Mouse (Mus musculus): ENCODE results near the gene Tcf3. TPM values are rescaled to one million over a fixed set of nuclear protein-coding genes. Genes with fewer than 3 reads are reported as not detected.

Tcf3 gene
- total and polyA plus RNA-seq, 2 experiments from 2014 or later, result 36.1 to 91.4 TPM

- ATAC-seq, result no peak
- H3K27ac ChIP-seq (ENCODE audit: low read depth, low read length), result no peak overlapping the region
- TF ChIP-seq CTCF (IDR thresholded peaks at IDR 0.05; ENCODE audit: low read depth), result no peak
- no peaks in the 10 kb centered on the region for H3K4me1 ChIP-seq (ENCODE audit: insufficient read depth)
- WGBS, result 85% methylated on average over 7 of the region's 7 CpGs
- H3K9me3 ChIP-seq (ENCODE audit: low read length), result no peaks in the 10 kb centered on the region
- no peak overlapping the region for H3K4me3 ChIP-seq (ENCODE audit: low read depth, low read length)
- peaks cover 95% of the 10 kb centered on the region for H3K36me3 ChIP-seq (ENCODE audit: insufficient read depth)
- H3K9ac ChIP-seq, result no peak overlapping the region
- H3K4me2 ChIP-seq (ENCODE audit: low read depth), result no peak overlapping the region
- H3K27me3 ChIP-seq (ENCODE audit: insufficient read depth, low read length), result no peaks in the 10 kb centered on the region
- DNase-seq, result no peak
These were observed 17.9 kb downstream of the Tcf3 start for GRCm38 (mm10) chr10:80415566-80415965.

GRCm38 (mm10) chr10:80412656-80413541, 20.5 kb downstream of the Tcf3 start:
- no peaks in the 10 kb centered on the region for H3K9me3 ChIP-seq (ENCODE audit: low read length)
- no peak overlapping the region for H3K4me3 ChIP-seq (ENCODE audit: low read depth, low read length)
- ATAC-seq, result peak; percentile 77
- 69% methylated on average over 44 of the region's 44 CpGs for WGBS
- TF ChIP-seq CTCF (IDR thresholded peaks at IDR 0.05; ENCODE audit: low read depth), result no peak
- H3K9ac ChIP-seq, result no peak overlapping the region
- H3K4me2 ChIP-seq (ENCODE audit: low read depth), result no peak overlapping the region
- H3K27ac ChIP-seq (ENCODE audit: low read depth, low read length), result peak overlapping the region; percentile 45; the same call in 1 of the 2 replicates
- no peaks in the 10 kb centered on the region for H3K4me1 ChIP-seq (ENCODE audit: insufficient read depth)
- DNase-seq, result peak; percentile 79
- peaks cover 87% of the 10 kb centered on the region for H3K36me3 ChIP-seq (ENCODE audit: insufficient read depth)
- H3K27me3 ChIP-seq (ENCODE audit: insufficient read depth, low read length), result no peaks in the 10 kb centered on the region

GRCm38 (mm10) chr10:80407924-80408323, 25.5 kb downstream of the Tcf3 start:
- Histone ChIP-seq H3K4me3 (ENCODE audit: low read depth, low read length) (no peak overlapping the region), H3K9ac (no peak overlapping the region), H3K27me3 (ENCODE audit: insufficient read depth, low read length) (no peaks in the 10 kb centered on the region), H3K4me1 (ENCODE audit: insufficient read depth) (peaks cover 8% of the 10 kb centered on the region), H3K27ac (ENCODE audit: low read depth, low read length) (no peak overlapping the region), H3K9me3 (ENCODE audit: low read length) (no peaks in the 10 kb centered on the region), H3K36me3 (ENCODE audit: insufficient read depth) (peaks cover 57% of the 10 kb centered on the region), H3K4me2 (ENCODE audit: low read depth) (no peak overlapping the region)
- ATAC-seq (no peak), DNase-seq (no peak)
- 54% methylated on average over 4 of the region's 4 CpGs for WGBS
- no peak for TF ChIP-seq CTCF (IDR thresholded peaks at IDR 0.05; ENCODE audit: low read depth)

GRCm38 (mm10) chr10:80406684-80407501, 26.6 kb downstream of the Tcf3 start, which contains the start of gene Uqcr11:
Gene Uqcr11, minus strand, starts transcription at chr10:80406830.
- 2% methylated on average over 27 of the region's 27 CpGs for WGBS
- ATAC-seq, result peak; percentile 94
- H3K27me3 ChIP-seq (ENCODE audit: insufficient read depth, low read length), result no peaks in the 10 kb centered on the region
- peaks cover 8% of the 10 kb centered on the region for H3K4me1 ChIP-seq (ENCODE audit: insufficient read depth)
- peaks cover 55% of the 10 kb centered on the region for H3K36me3 ChIP-seq (ENCODE audit: insufficient read depth)
- H3K9ac ChIP-seq, result peak within 1 kb of the TSS; percentile 83
- DNase-seq, result peak; percentile 95
- H3K4me2 ChIP-seq (ENCODE audit: low read depth), result peak within 1 kb of the TSS; percentile 88
- no peak for TF ChIP-seq CTCF (IDR thresholded peaks at IDR 0.05; ENCODE audit: low read depth)
- peak within 1 kb of the TSS; percentile 83 for H3K27ac ChIP-seq (ENCODE audit: low read depth, low read length)
- peak within 1 kb of the TSS; percentile 84 for H3K4me3 ChIP-seq (ENCODE audit: low read depth, low read length)
- H3K9me3 ChIP-seq (ENCODE audit: low read length), result no peaks in the 10 kb centered on the region

GRCm38 (mm10) chr10:80405481-80406173, 27.8 kb downstream of the Tcf3 start:
- no peak for ATAC-seq
- Histone ChIP-seq H3K9ac (peak overlapping the region; percentile 83), H3K27me3 (ENCODE audit: insufficient read depth, low read length) (no peaks in the 10 kb centered on the region), H3K4me2 (ENCODE audit: low read depth) (peak overlapping the region; percentile 88), H3K27ac (ENCODE audit: low read depth, low read length) (no peak overlapping the region), H3K9me3 (ENCODE audit: low read length) (no peaks in the 10 kb centered on the region), H3K4me1 (ENCODE audit: insufficient read depth) (peaks cover 8% of the 10 kb centered on the region), H3K36me3 (ENCODE audit: insufficient read depth) (peaks cover 46% of the 10 kb centered on the region), H3K4me3 (ENCODE audit: low read depth, low read length) (peak overlapping the region; percentile 84)
- DNase-seq, result no peak
- WGBS, result 60% methylated on average over 10 of the region's 10 CpGs
- peak; percentile 37; the same call in 1 of the 2 replicates for TF ChIP-seq CTCF (IDR thresholded peaks at IDR 0.05; ENCODE audit: low read depth)

GRCm38 (mm10) chr10:80403044-80403692, 30.3 kb downstream of the Tcf3 start:
- no peak for ATAC-seq

More at GRCm38 (mm10) chr10:80403044-80403692, 30.3 kb downstream of the Tcf3 start:
- H3K9ac ChIP-seq, result no peak overlapping the region
- TF ChIP-seq CTCF (IDR thresholded peaks at IDR 0.05; ENCODE audit: low read depth), result peak; percentile 62
- no peak for DNase-seq
- no peaks in the 10 kb centered on the region for H3K27me3 ChIP-seq (ENCODE audit: insufficient read depth, low read length)
- H3K4me1 ChIP-seq (ENCODE audit: insufficient read depth), result peaks cover 15% of the 10 kb centered on the region
- WGBS, result 94% methylated on average over 4 of the region's 4 CpGs
- no peak overlapping the region for H3K4me2 ChIP-seq (ENCODE audit: low read depth)
- H3K4me3 ChIP-seq (ENCODE audit: low read depth, low read length), result no peak overlapping the region
- H3K9me3 ChIP-seq (ENCODE audit: low read length), result no peaks in the 10 kb centered on the region
- H3K27ac ChIP-seq (ENCODE audit: low read depth, low read length), result no peak overlapping the region
- H3K36me3 ChIP-seq (ENCODE audit: insufficient read depth), result peaks cover 26% of the 10 kb centered on the region

All from forebrain, postnatal 0 days (tissue).